Mouse (Mus musculus): ENCODE data around the gene Atxn1. TPM values are rescaled to one million over a fixed set of nuclear protein-coding genes. Genes with fewer than 3 reads are reported as not detected.

The Atxn1 gene
- total and polyA plus RNA-seq, 3 experiments = 8.0 to 13.1 (median 9.7) TPM

DNA sequence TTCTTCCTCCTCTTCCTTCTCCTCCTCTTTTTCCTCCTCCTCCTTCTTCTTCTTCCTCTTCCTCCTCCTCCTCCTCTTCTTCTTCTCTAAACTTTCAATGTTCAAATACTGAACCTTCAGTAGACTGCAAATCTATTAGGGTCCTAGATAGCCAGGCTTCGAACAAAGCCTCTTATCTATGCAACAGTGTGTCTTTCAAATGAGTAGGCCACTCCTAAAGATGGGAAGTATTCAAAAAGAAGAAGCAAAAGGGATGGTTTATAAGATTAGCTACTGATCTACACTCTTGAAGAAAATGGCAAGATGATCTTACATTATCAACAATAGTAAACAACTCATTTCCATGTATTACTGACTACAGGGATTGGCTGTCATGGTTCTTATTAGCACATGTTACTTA lies 326.5 kb downstream of the Atxn1 start:
- H3K4me3 ChIP-seq (replicated peaks in 1 of 3; ENCODE audit: low read depth in 2 of 3, low read length in 2 of 3, poor library complexity in 1 of 3) = no peak overlapping the region
- peaks cover 2% of the 10 kb centered on the region; the same call in 1 of the 2 replicates for H3K79me2 ChIP-seq (replicated peaks; ENCODE audit: control insufficient read depth, extremely low read depth, insufficient read depth, poor library complexity, severe bottlenecking)
- dilution Hi-C loops (cut with MboI; ENCODE audit: extremely low pct_ligation_motif_present, extremely low pct_unique_long_range_greater_than_20kb, low sequenced_read_pairs) (no loop called here), in situ Hi-C loops (cut with MboI; ENCODE audit: low pct_ligation_motif_present, low pct_unique_long_range_greater_than_20kb, low sequenced_read_pairs) (no loop called here)
- H3K4me1 ChIP-seq (ENCODE audit: control insufficient read depth in 1 of 2, insufficient read depth in 2 of 2) = peaks cover 14 to 78% of the 10 kb centered on the region in 2 experiments
- H3K9ac ChIP-seq (ENCODE audit: insufficient read depth, low read depth) = no peak overlapping the region
- no peaks in the 10 kb centered on the region for H3K27me3 ChIP-seq (replicated peaks)
- TF ChIP-seq ZNF384 (IDR thresholded peaks at IDR 0.05; ENCODE audit: low read depth, low read length) = no peak
- TF ChIP-seq POLR2AphosphoS2 (IDR thresholded peaks at IDR 0.05; ENCODE audit: low read depth, low read length) = no peak
- no peak for TF ChIP-seq ZMIZ1 (IDR thresholded peaks at IDR 0.05; ENCODE audit: low read depth, low read length)
- no peak for TF ChIP-seq MAX (IDR thresholded peaks at IDR 0.05; ENCODE audit: low read length)
- TF ChIP-seq ZKSCAN1 (IDR thresholded peaks at IDR 0.05; ENCODE audit: borderline replicate concordance, low read depth, low read length) = no peak
- TF ChIP-seq EP300 (IDR thresholded peaks at IDR 0.05; ENCODE audit: low read length) = no peak
- no peak for TF ChIP-seq CTCF (conservative IDR thresholded peaks at IDR 0.05 in 1 of 2, IDR thresholded peaks at IDR 0.05 in 1 of 2; ENCODE audit: low read depth in 2 of 2, low read length in 2 of 2)
- no peak for TF ChIP-seq NELFE (IDR thresholded peaks at IDR 0.05; ENCODE audit: low read depth, low read length)
- TF ChIP-seq GABPA (IDR thresholded peaks at IDR 0.05; ENCODE audit: insufficient replicate concordance, low read depth, low read length) = no peak
- TF ChIP-seq ZC3H11A (IDR thresholded peaks at IDR 0.05; ENCODE audit: low read depth, low read length) = no peak
- no peak for TF ChIP-seq MXI1 (IDR thresholded peaks at IDR 0.05; ENCODE audit: low read depth, low read length)
- no peak for TF ChIP-seq SIN3A (IDR thresholded peaks at IDR 0.05; ENCODE audit: low read length)
- TF ChIP-seq HCFC1 (IDR thresholded peaks at IDR 0.05; ENCODE audit: low read depth, low read length) = no peak
- no peak for TF ChIP-seq CHD1 (IDR thresholded peaks at IDR 0.05; ENCODE audit: low read depth, low read length)
- no peak for TF ChIP-seq IRF4 (IDR thresholded peaks at IDR 0.05; ENCODE audit: low read depth, low read length)
- H3K36me3 ChIP-seq (replicated peaks in 1 of 2; ENCODE audit: control insufficient read depth in 1 of 2, insufficient read depth in 1 of 2, low read length in 1 of 2) = peaks cover 2 to 56% of the 10 kb centered on the region in 2 experiments
- H3K27ac ChIP-seq (ENCODE audit: insufficient read depth, low read depth) = no peak overlapping the region
- DNase-seq (ENCODE audit: extremely low read depth) = no peak
- H3K9me3 ChIP-seq (replicated peaks; ENCODE audit: low read length) = no peaks in the 10 kb centered on the region
- no peak overlapping the region for H3K4me2 ChIP-seq (ENCODE audit: insufficient read depth, low read depth, poor library complexity, severe bottlenecking)

DNA sequence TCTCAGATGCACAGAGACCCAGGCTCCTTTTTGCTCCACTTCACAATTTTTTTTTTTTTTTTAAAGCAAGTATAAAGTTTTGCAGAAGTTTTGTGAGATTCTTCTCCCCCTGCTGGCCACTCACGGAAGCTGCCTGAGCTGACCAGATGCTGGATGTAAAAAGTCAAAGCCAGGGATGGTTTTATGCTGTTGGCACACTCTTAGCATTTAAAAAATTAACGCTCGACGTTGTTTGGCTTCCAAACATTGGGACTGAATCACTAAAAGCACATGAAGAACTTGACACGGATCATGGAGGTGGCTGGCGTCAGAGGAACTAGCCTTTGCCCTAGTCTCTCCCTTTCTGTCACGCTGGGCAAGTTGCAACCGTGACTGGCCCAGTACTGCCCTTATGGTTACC lies 327.5 kb downstream of the Atxn1 start:
- in situ Hi-C loops (cut with MboI; ENCODE audit: low pct_ligation_motif_present, low pct_unique_long_range_greater_than_20kb, low sequenced_read_pairs) = no loop called here
- no peaks in the 10 kb centered on the region for H3K27me3 ChIP-seq (replicated peaks)
- TF ChIP-seq CTCF (conservative IDR thresholded peaks at IDR 0.05 in 1 of 2, IDR thresholded peaks at IDR 0.05 in 1 of 2; ENCODE audit: low read depth in 2 of 2, low read length in 2 of 2) = peak; percentile 57 to 68
- peak; percentile 54 for TF ChIP-seq SMC3 (IDR thresholded peaks at IDR 0.05; ENCODE audit: low read depth, low read length)
- TF ChIP-seq MAFK (IDR thresholded peaks at IDR 0.05; ENCODE audit: insufficient replicate concordance, low read length) = no peak
- TF ChIP-seq ZNF384 (IDR thresholded peaks at IDR 0.05; ENCODE audit: low read depth, low read length) = peak; percentile 93
- TF ChIP-seq RAD21 (IDR thresholded peaks at IDR 0.05; ENCODE audit: low read depth, low read length) = peak; percentile 48
- H3K4me2 ChIP-seq (ENCODE audit: insufficient read depth, low read depth, poor library complexity, severe bottlenecking) = no peak overlapping the region
- no peak overlapping the region for H3K27ac ChIP-seq (ENCODE audit: insufficient read depth, low read depth)
- peaks cover 14 to 74% of the 10 kb centered on the region in 2 experiments for H3K4me1 ChIP-seq (ENCODE audit: control insufficient read depth in 1 of 2, insufficient read depth in 2 of 2)
- peaks cover 2% of the 10 kb centered on the region; the same call in 1 of the 2 replicates for H3K79me2 ChIP-seq (replicated peaks; ENCODE audit: control insufficient read depth, extremely low read depth, insufficient read depth, poor library complexity, severe bottlenecking)
- dilution Hi-C loops (cut with MboI; ENCODE audit: extremely low pct_ligation_motif_present, extremely low pct_unique_long_range_greater_than_20kb, low sequenced_read_pairs) = no loop called here
- no peaks in the 10 kb centered on the region for H3K9me3 ChIP-seq (replicated peaks; ENCODE audit: low read length)
- H3K9ac ChIP-seq (ENCODE audit: insufficient read depth, low read depth) = no peak overlapping the region
- peaks cover 2 to 58% of the 10 kb centered on the region in 2 experiments for H3K36me3 ChIP-seq (replicated peaks in 1 of 2; ENCODE audit: control insufficient read depth in 1 of 2, insufficient read depth in 1 of 2, low read length in 1 of 2)
- no peak for DNase-seq (ENCODE audit: extremely low read depth)
- H3K4me3 ChIP-seq (replicated peaks in 1 of 3; ENCODE audit: low read depth in 2 of 3, low read length in 2 of 3, poor library complexity in 1 of 3) = no peak overlapping the region
